Mouse (Mus musculus): ENCODE measurements around the gene Slc9a8.

The Slc9a8 gene

DNA sequence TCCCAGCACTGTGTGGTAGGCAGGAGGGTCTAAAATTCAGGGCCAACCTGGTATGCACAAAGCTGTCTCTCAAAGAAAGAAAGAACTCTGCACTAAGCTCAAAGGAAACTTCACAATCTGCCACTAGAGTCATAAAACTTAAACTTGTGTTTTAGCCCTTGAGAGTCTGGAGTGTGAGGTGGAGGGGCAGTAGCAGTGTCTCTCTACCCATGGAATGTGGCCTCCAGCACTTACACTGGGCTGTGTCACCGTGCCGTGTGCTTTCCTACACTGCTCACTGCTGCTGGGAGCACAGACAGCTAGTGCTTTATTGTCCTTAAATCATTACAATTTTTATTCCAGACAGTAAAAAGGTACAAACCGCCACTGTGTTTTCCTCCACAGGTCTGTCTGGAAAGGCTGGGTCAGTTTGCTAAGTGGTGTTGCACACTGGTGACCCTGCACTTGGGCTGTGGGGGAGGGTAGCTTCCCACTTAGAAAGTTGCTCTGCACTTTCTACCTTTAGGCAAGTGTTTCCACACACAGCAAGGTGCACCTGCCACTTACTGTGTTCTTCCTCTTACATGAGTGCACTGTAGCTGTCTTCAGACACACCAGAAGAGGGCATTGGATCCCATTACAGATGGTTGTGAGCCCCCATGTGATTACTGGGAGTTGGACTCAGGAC is 86.3 kb downstream of the Slc9a8 start:
- DNase-seq (ENCODE audit: low spot score): no peak

DNA sequence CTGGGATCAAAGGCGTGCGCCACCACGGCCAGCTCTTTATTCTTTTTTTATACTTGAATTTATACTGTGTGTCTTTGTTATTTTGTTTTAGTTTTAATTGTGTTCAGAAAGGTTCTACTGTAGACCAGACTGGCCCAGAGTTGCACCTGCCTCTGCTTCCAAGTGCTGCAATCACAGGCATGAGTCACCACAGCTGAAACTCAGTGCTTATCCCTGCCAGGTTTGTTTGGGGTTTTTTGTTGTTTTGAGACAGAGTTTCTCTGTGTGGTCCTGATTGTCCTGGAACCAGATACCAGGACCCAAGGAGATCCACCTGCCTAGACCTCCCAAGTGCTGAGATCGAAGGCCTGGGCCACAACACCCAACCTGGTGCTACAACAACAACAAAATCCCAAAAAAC is 87.1 kb downstream of the Slc9a8 start:
- DNase-seq (ENCODE audit: low spot score): no peak

DNA sequence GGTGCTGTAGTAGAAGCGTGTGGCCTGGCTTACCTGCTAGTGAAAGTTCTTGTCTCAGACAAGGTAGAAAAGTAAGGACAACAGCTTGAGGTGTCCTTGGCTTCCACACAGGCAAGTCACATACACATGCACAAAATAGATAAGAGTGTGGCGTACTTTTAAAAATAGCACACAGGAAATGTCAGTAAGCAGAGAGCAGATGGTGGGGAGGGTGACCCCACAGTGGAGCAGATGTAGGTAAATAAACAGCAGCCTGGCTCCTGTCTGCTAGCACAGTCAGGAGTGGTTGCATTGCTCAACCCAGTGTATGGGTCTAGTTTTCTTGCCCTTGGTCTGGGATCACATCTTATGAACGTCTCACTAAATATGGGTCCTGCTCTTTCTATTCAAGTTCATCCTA is 89.0 kb downstream of the Slc9a8 start:
- no peak for DNase-seq (ENCODE audit: low spot score)

DNA sequence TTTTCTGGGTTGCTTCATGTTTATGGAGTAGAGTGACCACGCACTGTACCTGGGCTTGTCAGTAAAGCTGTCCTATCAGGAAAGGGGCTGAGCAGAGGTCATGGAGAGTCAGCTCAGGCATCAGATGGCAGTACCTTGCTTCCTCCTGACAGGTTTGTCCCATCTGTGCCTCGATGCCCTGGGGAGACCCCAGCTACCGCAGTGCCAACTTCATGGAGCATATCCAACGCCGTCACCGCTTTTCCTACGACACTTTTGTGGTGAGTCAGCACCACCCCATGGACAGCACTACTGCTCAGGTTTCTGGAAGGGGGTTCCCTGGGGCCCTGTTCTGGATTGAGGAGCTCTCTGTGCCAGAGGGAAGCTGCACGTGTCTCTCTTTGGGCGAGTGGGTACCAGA is 90.9 kb downstream of the Slc9a8 start:
- DNase-seq (ENCODE audit: low spot score): no peak

DNA sequence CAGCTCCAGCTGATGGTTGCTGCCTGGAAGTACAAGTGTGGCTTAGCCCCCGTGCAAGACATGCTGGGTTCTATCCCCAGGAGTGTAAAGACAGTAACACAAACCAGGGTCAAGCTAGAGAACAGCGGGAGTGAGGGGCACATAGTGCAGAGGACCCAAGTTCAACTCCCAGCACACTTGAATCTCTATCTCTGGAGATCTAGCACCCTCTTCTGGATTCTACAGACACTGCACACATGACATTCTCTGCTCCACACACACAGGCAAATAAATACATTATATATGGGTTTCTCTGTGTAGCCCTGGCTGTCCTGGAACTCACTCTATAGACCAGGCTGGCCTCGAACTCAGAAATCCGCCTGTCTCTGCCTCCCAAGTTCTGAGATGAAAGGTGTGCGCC is 91.5 kb downstream of the Slc9a8 start:
- DNase-seq (ENCODE audit: low spot score): no peak

DNA sequence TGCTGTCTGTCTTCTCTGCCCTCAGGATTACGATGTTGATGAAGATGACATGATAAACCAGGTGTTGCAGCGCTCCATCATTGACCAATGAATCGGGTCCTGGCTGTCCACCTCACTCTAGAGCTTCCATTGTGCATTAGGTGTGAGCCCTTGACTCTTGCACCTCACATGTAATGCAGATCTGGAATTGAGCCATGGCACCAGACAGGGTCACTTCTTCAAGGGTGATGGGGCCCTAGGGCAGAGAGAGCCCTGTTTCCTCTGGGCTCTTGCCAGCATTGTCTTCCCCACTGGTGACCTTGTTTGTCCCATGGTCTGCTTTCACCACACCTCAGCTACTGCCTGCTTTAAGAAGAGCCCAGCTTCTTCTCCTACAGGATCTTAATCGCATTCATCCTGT is 93.1 kb downstream of the Slc9a8 start:
- DNase-seq (ENCODE audit: low spot score): no peak

DNA sequence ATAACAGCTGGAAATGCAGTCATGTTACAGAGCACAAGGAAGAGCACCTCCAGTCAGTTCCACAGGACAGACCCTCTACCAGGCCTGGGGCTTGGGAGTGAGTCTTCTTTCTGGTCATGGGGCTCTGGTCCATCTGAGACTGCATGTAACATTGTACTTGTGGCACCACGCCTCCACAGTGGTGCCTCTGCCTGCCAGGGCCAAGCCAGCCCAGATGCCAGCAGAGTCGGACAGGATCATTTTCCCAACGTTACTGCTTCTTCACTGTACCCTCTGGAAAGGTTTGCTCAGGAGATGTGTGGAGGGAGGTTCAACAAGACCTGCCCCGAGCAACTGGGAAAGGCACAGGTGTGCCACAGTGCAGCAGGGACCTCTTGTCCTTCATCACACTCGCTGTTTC is 94.2 kb downstream of the Slc9a8 start:
- DNase-seq (ENCODE audit: low spot score): no peak

DNA sequence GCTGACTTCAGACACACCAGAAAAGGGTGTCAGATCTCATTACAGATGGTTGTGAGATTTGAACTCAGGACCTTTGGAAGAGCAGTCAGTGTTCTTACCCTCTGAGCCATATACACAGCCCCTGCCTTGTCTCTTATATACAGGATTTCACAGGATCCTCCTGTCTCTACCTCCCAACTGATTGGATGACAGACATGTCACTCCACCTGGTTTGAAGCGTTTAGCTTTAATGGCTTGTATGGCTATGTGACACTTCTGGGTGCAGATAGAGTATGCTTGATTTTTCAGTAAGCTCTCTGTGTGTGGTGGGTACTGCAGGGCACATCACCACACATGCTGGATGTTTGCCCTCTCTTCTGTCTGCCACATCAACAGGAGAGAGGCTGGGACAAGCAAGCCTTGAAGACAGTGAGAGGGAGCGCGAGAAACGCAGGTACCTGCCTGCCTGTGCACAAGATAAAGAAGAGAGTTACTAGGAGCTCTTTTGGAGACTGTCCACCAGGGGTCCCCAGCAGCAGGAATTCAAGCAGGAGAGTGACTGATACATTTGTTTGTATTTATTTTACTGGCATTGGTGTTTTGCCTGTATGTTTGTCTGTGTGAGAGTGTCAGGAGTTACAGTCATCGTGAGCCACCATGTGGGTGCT is 98.2 kb downstream of the Slc9a8 start:
- no peak for DNase-seq (ENCODE audit: low spot score)

Data from layer of hippocampus, adult 11-12 months (tissue).